Mouse (Mus musculus): Measurements from ENCODE around the gene 1700034J05Rik. TPM values are rescaled to one million over a fixed set of nuclear protein-coding genes. Genes with fewer than 3 reads are reported as not detected.

The 1700034J05Rik gene
- polyA plus RNA-seq, 1 experiment, result not detected

GRCm38 (mm10) chr6:146976446-146976845 is 22.2 kb upstream of the 1700034J05Rik start:
- WGBS, result 92% methylated on average over 8 of the region's 8 CpGs
- TF ChIP-seq CTCF (IDR thresholded peaks at IDR 0.05; ENCODE audit: borderline replicate concordance, control insufficient read depth, extremely low read depth, insufficient read depth, low read length, poor library complexity) (no peak), POLR2A (IDR thresholded peaks at IDR 0.05; ENCODE audit: control insufficient read depth, extremely low read depth, insufficient read depth, low read length, poor library complexity) (no peak)

GRCm38 (mm10) chr6:146973830-146974229 is 19.6 kb upstream of the 1700034J05Rik start:
- no peaks in the 10 kb centered on the region for H3K27me3 ChIP-seq (ENCODE audit: control insufficient read depth, insufficient read depth, low read length)
- no peak overlapping the region for H3K27ac ChIP-seq (ENCODE audit: control insufficient read depth, insufficient read depth, low read length)
- H3K36me3 ChIP-seq (ENCODE audit: control insufficient read depth, insufficient read depth, low read length), result no peaks in the 10 kb centered on the region
- no peak for DNase-seq
- TF ChIP-seq POLR2A (IDR thresholded peaks at IDR 0.05; ENCODE audit: control insufficient read depth, extremely low read depth, insufficient read depth, low read length, poor library complexity), result no peak
- TF ChIP-seq CTCF (IDR thresholded peaks at IDR 0.05; ENCODE audit: borderline replicate concordance, control insufficient read depth, extremely low read depth, insufficient read depth, low read length, poor library complexity), result no peak
- no peaks in the 10 kb centered on the region for H3K4me1 ChIP-seq (replicated peaks; ENCODE audit: control insufficient read depth, insufficient read depth, low read length)
- no peak overlapping the region for H3K4me3 ChIP-seq (ENCODE audit: control insufficient read depth, insufficient read depth, low read length)

More at GRCm38 (mm10) chr6:146976446-146976845, 22.2 kb upstream of the 1700034J05Rik start:
- no peak for DNase-seq
- Histone ChIP-seq H3K4me3 (ENCODE audit: control insufficient read depth, insufficient read depth, low read length) (no peak overlapping the region), H3K27me3 (ENCODE audit: control insufficient read depth, insufficient read depth, low read length) (no peaks in the 10 kb centered on the region), H3K36me3 (ENCODE audit: control insufficient read depth, insufficient read depth, low read length) (no peaks in the 10 kb centered on the region), H3K27ac (ENCODE audit: control insufficient read depth, insufficient read depth, low read length) (no peak overlapping the region), H3K4me1 (replicated peaks; ENCODE audit: control insufficient read depth, insufficient read depth, low read length) (no peaks in the 10 kb centered on the region)

GRCm38 (mm10) chr6:146973406-146973805 is 19.2 kb upstream of the 1700034J05Rik start:
- Histone ChIP-seq H3K4me3 (ENCODE audit: control insufficient read depth, insufficient read depth, low read length) (no peak overlapping the region), H3K27ac (ENCODE audit: control insufficient read depth, insufficient read depth, low read length) (no peak overlapping the region), H3K4me1 (replicated peaks; ENCODE audit: control insufficient read depth, insufficient read depth, low read length) (no peaks in the 10 kb centered on the region), H3K27me3 (ENCODE audit: control insufficient read depth, insufficient read depth, low read length) (no peaks in the 10 kb centered on the region), H3K36me3 (ENCODE audit: control insufficient read depth, insufficient read depth, low read length) (no peaks in the 10 kb centered on the region)
- 92% methylated on average over 2 of the region's 2 CpGs for WGBS
- DNase-seq, result no peak
- TF ChIP-seq CTCF (IDR thresholded peaks at IDR 0.05; ENCODE audit: borderline replicate concordance, control insufficient read depth, extremely low read depth, insufficient read depth, low read length, poor library complexity) (no peak), POLR2A (IDR thresholded peaks at IDR 0.05; ENCODE audit: control insufficient read depth, extremely low read depth, insufficient read depth, low read length, poor library complexity) (no peak)

- WGBS, result 95% methylated on average over 1 of the region's 1 CpGs
- Histone ChIP-seq H3K4me3 (ENCODE audit: control insufficient read depth, insufficient read depth, low read length) (no peak overlapping the region), H3K27me3 (ENCODE audit: control insufficient read depth, insufficient read depth, low read length) (no peaks in the 10 kb centered on the region), H3K36me3 (ENCODE audit: control insufficient read depth, insufficient read depth, low read length) (no peaks in the 10 kb centered on the region), H3K27ac (ENCODE audit: control insufficient read depth, insufficient read depth, low read length) (no peak overlapping the region), H3K4me1 (replicated peaks; ENCODE audit: control insufficient read depth, insufficient read depth, low read length) (no peaks in the 10 kb centered on the region)
- TF ChIP-seq CTCF (IDR thresholded peaks at IDR 0.05; ENCODE audit: borderline replicate concordance, control insufficient read depth, extremely low read depth, insufficient read depth, low read length, poor library complexity) (no peak), POLR2A (IDR thresholded peaks at IDR 0.05; ENCODE audit: control insufficient read depth, extremely low read depth, insufficient read depth, low read length, poor library complexity) (no peak)
- no peak for DNase-seq
Observed at GRCm38 (mm10) chr6:146972740-146973139, 18.5 kb upstream of the 1700034J05Rik start.

GRCm38 (mm10) chr6:146972009-146972408 is 17.8 kb upstream of the 1700034J05Rik start:
- 95% methylated on average over 6 of the region's 6 CpGs for WGBS
- Histone ChIP-seq H3K27me3 (ENCODE audit: control insufficient read depth, insufficient read depth, low read length) (no peaks in the 10 kb centered on the region), H3K4me1 (replicated peaks; ENCODE audit: control insufficient read depth, insufficient read depth, low read length) (no peaks in the 10 kb centered on the region), H3K36me3 (ENCODE audit: control insufficient read depth, insufficient read depth, low read length) (no peaks in the 10 kb centered on the region), H3K4me3 (ENCODE audit: control insufficient read depth, insufficient read depth, low read length) (no peak overlapping the region), H3K27ac (ENCODE audit: control insufficient read depth, insufficient read depth, low read length) (no peak overlapping the region)
- TF ChIP-seq POLR2A (IDR thresholded peaks at IDR 0.05; ENCODE audit: control insufficient read depth, extremely low read depth, insufficient read depth, low read length, poor library complexity) (no peak), CTCF (IDR thresholded peaks at IDR 0.05; ENCODE audit: borderline replicate concordance, control insufficient read depth, extremely low read depth, insufficient read depth, low read length, poor library complexity) (no peak)
- no peak for DNase-seq

GRCm38 (mm10) chr6:146971366-146971765 is 17.1 kb upstream of the 1700034J05Rik start:
- no peaks in the 10 kb centered on the region for H3K36me3 ChIP-seq (ENCODE audit: control insufficient read depth, insufficient read depth, low read length)
- no peak overlapping the region for H3K4me3 ChIP-seq (ENCODE audit: control insufficient read depth, insufficient read depth, low read length)
- H3K4me1 ChIP-seq (replicated peaks; ENCODE audit: control insufficient read depth, insufficient read depth, low read length), result no peaks in the 10 kb centered on the region
- no peak overlapping the region for H3K27ac ChIP-seq (ENCODE audit: control insufficient read depth, insufficient read depth, low read length)
- TF ChIP-seq CTCF (IDR thresholded peaks at IDR 0.05; ENCODE audit: borderline replicate concordance, control insufficient read depth, extremely low read depth, insufficient read depth, low read length, poor library complexity), result no peak
- TF ChIP-seq POLR2A (IDR thresholded peaks at IDR 0.05; ENCODE audit: control insufficient read depth, extremely low read depth, insufficient read depth, low read length, poor library complexity), result no peak
- no peaks in the 10 kb centered on the region for H3K27me3 ChIP-seq (ENCODE audit: control insufficient read depth, insufficient read depth, low read length)
- no peak for DNase-seq
- WGBS, result 29% methylated on average over 3 of the region's 3 CpGs

- Histone ChIP-seq H3K4me1 (replicated peaks; ENCODE audit: control insufficient read depth, insufficient read depth, low read length) (no peaks in the 10 kb centered on the region), H3K36me3 (ENCODE audit: control insufficient read depth, insufficient read depth, low read length) (no peaks in the 10 kb centered on the region), H3K4me3 (ENCODE audit: control insufficient read depth, insufficient read depth, low read length) (no peak overlapping the region), H3K27ac (ENCODE audit: control insufficient read depth, insufficient read depth, low read length) (no peak overlapping the region), H3K27me3 (ENCODE audit: control insufficient read depth, insufficient read depth, low read length) (no peaks in the 10 kb centered on the region)
- TF ChIP-seq CTCF (IDR thresholded peaks at IDR 0.05; ENCODE audit: borderline replicate concordance, control insufficient read depth, extremely low read depth, insufficient read depth, low read length, poor library complexity) (no peak), POLR2A (IDR thresholded peaks at IDR 0.05; ENCODE audit: control insufficient read depth, extremely low read depth, insufficient read depth, low read length, poor library complexity) (no peak)
- 96% methylated on average over 3 of the region's 3 CpGs for WGBS
- DNase-seq, result no peak
Observed at GRCm38 (mm10) chr6:146970811-146971210, 16.6 kb upstream of the 1700034J05Rik start.

All from thymus, adult 2 months (tissue).